Mouse (Mus musculus) lung, postnatal 10 days (tissue): ENCODE data around the gene Nog.

Experiments used
- DNase-seq: peaks from one replicate; pipeline ENCODE4 v3.0.0; 2021

Nog gene

DNA sequence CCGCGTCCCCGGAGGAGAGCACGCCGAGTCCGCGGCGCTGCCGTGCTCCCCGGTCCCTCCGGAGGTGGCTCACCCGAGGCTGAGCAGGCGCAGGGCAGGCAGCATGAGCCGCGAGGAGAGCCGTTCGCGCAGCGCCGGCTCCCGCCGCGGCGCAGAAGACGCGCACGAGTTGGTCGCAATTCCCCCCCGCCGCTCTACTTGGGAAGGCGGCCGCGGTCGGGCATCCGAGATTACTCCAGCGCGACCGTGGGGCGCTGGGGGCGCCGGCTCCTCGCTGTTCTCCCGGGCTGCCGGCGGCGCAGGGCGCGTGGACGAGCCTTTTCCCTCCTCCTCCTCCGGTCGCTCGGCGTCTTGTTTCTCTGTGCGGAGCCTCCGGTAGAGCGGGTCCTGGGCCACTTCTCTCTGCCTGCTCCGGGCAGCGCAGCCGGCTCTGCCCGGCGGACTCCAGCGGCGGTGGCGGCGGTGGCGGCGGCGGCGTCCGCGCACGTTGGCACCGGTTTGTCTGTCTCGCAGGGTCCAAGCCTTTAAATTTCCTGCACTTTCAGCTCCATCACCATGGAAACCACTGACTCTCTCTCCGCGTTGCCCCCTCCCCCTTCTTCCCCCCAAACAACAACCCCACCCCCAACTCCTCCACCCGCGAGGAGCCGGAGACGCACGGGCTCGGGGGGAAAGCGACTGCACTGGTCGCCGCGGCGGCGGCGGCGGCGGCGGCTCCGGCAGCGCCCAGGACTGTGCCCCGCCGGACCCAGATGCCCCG lies at the start of gene Nog:
Gene Nog (minus strand): TSS at position 277 of the 760 bp plus-strand sequence.
- peak; percentile 54 for DNase-seq

DNA sequence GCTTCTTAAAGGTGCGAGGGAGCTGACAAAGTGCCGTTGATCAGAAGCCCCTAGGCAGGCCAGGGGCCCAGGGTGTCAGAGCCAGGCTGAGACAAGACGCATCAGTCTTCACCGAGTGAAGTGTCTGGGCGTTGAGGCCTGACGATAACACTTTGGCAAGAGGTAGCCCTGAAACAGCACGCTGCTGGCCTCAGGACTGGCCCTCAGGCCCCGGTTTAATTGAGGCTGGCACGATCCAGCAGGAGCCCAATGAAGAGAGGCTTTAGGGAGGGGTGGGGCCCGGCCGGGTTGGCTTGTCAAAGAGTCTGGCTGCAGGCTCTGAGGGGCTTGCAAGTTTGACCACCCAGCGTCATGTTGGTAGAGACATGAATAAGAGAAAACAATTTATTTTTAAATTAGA lies 38.1 kb upstream of the Nog start:
- DNase-seq: peak; percentile 8

DNA sequence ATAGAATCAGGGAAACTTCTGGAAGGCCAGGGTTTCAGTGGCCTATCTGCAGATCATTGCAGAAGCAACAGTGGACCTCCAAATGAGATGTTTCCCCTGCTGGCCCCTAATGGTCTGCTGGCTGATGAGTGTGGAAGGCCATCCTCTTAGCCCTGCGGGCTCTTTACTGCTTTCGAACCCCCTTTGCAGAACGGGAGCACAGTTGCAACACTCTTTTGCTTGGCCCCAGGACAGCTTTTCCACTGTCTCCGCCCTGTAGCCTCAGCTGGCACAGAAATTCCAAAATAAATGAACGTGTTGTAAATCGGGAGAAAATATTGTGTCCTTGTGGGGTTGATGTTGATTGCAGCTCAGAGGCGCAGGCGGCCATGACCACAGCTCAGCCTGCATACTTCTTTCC lies 37.7 kb upstream of the Nog start:
- peak; percentile 26 for DNase-seq

DNA sequence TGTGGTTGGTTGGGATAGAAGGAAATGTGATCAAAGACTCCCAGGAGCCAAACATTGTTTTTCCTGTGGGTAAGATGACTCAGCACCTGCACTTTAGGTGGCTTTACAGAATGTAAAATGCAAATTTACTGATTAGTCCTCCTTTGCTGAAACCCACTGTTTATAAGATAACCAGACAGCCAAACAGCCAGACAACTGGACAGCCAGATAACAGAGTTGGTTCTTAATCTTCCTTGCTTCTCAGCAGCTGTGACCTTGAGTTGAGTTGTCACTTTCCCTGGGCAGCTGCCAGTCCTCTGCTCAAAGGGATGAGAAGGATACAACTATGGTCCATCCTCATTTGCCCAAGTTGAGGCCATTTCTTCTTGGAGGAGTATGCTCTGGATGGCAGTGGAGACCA lies 35.8 kb upstream of the Nog start:
- no peak for DNase-seq

DNA sequence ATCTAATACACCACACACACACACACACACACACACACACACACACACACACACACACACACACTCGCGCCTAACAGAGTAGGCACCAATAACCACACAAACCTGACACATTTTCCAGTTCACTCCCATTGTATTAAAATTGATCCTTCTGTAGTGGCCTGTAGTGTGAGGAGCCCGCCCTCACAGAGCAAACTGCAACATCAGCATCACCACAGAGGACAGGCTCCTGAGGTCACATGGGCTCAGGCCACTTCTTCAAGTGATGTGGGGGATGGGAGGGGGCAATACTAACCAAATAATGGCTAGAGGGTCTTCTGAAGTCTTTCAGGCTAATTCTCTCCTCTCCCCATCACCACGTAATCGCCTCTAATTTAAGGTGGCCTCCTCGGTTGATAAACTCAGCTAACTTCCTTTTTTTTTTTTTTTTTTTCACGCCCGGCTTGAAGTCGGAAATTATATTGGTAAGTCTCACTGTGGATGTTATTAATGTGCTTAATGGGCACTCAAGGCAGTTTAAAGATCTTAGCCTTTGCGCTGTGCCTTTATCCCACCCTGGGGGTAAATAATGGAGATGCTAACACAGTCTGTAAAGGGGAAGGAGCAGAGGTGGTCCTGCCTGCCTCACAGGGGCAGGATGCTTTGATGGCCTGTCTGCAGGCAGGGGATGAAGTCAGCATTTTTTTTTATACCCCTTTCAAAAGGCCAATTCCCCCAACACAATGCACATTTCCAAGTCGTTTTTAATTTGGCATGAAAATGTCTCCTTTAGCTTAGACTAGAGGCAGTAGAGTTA lies 25.2 kb upstream of the Nog start:
- DNase-seq: peak; percentile 36

DNA sequence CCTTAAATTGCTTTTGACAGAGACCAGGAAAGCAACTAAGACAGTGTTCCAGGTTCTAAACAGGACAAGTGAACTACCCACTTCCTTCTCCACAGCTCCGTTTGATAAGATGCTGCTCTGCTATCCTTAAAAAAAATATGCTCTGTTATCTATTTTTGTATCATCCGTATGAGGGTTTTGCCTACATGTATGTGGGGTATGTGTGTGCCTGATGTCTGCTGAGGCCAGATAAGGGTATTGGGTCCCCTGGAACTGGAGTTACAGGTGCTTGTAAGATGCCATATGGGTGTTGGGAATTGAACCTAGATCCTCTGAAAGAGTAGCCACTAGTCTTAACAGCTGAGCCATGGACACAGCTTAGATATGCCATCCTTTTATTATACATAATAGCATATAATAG lies 19.6 kb upstream of the Nog start:
- DNase-seq: no peak

DNA sequence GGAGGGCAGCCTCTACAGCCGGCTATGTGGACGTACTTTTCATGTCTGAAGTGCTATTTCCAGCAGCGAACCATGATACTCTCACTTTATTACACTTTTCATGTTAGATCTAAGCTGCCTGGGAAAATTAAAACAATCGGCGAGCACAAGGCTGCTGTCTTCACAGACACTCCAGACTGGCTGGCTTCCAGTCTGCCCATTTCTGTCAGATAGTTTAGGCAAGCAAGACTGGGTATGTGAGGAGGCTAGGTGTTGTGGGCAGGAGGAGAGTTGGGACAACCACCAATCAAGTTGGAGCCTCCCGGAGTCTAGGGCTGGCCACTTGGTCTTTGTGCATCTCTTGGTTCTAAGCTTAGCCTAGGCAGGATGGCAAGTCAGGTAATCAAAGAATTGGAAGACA lies 17.5 kb upstream of the Nog start:
- no peak for DNase-seq

DNA sequence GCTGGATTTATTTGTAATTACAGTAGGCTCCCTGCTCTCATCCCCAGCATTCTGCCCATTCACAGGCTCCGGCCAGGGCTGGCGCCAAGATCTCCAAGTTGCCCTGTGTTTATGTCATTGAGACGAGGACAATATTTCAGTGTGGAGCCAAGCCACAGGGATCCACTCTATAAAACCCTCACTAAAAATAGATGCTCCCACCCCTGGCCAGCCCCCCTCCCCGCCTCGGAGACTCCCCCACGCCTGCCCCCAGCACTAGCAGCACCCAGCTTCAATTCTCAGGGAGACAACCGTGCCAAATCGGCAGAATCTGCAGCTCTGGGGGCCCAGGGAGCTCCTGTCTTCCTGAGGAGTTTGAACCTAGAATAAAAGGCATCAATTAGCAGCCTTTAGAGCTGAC lies 16.2 kb upstream of the Nog start:
- peak; percentile 18 for DNase-seq

DNA sequence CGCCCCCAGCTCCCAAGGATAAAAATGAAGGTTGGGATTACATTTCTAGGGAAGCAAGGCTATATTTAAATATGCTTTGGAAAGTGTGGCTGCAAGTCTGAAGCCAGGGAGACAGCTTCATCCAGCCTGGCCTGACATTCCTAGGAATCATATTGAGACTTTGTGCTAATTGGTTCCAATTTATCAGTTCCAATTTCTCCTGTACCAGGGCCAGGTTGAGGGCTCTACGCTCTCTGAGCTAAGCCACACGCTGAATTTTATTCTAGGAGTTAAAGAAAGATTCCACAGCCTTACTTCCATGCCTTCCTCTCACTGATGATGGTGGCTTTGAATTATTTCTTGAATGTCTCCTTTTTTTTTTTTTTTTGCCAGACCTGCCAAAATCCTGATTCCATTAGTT lies 15.6 kb upstream of the Nog start:
- DNase-seq: no peak

DNA sequence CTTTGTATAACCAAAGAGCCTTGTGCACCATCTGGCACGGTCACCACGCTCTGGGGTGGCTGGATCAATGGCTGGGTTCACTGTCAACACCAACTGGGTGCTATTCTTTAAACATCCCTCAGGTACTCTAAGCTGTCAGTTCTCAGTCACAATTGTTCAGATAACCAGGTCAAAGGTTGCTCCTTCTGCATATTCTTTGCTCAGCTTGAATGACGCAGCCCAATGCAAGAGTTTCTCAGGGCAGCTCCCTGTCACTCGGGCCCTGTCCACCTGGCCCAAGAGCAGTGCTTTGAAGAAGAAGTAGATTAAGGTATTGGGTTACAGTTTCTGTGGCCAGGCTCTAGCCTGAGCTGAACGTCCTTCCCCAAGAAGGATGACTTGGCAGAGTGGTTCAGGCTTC lies 12.2 kb upstream of the Nog start:
- DNase-seq: no peak

DNA sequence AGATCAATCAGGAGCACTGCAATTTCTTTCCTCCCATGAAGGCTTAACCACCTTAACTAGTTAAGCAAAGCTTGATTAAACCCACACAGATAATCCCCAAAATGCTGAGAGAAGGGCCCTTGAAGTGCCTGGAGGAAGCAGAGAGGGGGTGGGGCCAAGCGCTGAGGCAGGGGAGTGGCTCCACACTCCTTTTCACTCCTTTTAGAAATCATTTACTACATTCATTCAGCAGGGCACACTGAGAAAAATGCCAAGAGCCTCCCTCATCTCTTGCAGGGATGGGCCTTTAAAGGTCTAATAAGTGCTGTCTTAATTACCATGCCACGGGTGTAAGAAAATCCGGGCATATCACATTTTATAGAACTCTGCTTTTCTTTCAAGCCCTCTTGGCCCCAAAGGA lies 10.2 kb upstream of the Nog start:
- peak; percentile 32 for DNase-seq

DNA sequence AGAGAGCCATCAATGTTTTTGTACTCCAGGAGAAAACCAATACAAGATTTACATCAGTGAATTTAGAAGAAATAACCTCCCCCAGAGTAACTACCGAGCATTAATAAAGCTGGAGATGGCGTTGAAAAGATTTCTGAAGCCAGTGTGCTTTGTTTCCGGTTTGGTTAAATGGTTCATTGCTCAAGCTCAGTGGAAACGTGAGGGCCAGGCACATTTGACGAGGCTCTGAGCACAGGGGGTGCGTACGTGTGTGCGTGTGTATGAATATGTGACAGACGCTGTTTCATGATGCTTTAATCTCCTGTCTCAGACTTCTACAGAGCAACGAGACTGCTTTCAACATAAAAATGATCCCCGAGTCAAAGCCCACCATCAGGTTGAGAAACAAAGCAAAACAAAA lies 8.1 kb upstream of the Nog start:
- no peak for DNase-seq

DNA sequence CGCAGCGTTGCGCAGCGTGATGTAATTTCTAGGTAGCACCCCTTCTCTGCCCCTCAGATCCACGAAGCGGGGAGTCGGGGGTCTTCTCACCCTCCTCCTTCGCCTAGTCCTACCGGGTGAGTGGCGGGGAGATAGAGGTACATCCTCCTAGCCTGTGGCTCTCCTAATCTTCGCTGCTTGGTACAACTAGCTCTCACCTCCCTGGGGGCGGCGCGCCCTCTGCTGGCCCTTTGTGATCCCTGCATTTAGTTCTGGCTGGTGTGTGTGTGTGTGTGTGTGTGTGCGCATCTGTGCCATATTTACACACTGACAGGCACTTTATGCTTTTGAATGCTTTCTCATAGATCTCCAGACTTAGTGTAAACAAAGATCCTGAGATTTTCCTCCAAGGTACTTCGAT lies 1.3 kb upstream of the Nog start:
- DNase-seq: peak; percentile 92

DNA sequence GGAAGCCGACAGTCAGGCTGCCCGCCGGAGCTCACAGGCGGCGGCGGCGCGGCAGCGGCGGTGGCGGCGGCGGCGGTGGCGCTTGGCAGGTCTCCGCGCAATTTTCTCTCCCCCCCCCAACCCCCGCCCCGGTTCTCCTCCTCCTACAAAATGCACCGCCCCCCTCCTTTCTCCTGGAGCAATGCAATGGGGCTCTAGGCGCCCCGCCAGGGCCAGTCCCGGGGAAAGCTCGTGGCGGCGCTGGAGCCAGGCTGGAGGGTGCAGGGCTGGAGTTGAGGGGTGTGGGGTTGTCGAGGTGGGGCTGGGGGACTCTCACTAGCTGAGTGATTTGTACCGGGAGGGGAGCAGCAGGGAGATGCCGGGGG lies 666 bp upstream of the Nog start:
- DNase-seq: peak; percentile 82

DNA sequence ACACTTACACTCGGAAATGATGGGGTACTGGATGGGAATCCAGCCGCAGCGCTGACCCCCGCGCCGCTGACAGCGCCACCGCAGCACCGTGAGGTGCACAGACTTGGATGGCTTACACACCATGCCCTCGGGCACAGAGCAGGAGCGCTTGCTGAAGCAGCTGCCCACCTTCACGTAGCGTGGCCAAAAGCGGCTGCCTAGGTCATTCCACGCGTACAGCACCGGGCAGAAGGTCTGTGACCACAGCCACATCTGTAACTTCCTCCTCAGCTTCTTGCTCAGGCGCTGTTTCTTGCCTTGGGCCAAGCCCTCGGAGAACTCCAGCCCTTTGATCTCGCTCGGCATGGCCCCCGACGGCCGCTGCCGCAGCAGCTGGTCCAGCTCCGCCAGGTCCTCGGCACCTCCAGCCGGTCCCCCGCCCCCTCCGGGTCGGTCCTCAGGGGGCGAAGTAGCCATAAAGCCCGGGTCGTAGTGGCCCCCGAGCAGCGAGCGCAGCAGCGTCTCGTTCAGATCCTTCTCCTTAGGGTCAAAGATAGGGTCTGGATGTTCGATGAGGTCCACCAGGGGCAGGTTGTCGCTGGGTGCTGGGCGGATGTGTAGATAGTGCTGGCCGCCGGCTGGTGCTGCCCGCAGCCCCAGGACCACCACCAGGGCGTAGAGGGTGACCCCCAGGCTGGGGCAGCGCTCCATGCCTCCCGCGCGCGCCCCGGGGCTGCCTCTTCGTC lies 639 bp downstream of the Nog start:
- DNase-seq: peak; percentile 29

DNA sequence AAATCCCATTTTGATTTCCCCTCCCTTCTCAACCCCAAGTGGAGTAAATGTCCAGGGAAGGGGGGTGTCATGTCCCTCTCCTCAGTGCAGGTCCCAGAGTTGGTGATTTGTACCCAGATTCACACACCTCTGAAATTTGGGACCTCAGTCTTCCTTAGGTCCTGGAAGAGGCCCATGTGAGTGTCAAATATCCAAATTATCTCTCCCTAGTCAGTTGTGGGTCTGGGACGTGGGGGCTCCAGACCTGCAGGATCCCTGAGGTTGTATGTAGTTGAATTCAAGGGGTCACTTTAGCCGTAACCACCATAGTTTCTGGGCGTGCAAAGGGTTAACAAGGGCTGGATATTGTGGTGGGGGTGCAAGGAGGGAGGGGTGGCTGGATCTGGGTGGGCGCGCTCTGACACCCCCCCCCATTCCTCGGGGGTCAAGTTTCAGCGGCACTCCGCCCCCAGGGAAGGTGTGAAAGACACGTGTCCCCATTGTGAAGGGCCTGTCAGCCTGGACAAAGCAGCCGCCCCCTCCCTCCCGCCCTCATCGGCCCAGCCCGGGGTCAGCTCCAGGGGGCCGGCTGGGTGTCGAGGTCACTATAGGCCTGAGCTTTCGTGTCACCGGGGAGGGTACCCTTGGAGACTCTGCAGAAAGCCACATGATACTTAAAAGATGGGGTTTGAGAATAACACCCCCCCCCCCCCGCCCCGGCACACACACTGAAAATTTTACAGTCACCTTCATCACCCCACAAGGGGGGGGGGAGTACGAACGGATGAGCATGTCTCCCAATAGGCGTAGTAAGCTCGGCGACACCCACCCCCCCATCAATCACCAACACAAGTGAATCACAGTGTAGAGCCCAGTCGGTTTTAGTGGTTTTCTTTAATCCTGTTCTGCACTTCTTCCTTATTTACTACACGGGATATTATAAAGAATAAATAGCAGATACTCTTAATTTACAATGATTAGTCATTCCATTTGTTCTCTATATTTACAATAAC lies 2.1 kb downstream of the Nog start:
- DNase-seq: peak; percentile 13

DNA sequence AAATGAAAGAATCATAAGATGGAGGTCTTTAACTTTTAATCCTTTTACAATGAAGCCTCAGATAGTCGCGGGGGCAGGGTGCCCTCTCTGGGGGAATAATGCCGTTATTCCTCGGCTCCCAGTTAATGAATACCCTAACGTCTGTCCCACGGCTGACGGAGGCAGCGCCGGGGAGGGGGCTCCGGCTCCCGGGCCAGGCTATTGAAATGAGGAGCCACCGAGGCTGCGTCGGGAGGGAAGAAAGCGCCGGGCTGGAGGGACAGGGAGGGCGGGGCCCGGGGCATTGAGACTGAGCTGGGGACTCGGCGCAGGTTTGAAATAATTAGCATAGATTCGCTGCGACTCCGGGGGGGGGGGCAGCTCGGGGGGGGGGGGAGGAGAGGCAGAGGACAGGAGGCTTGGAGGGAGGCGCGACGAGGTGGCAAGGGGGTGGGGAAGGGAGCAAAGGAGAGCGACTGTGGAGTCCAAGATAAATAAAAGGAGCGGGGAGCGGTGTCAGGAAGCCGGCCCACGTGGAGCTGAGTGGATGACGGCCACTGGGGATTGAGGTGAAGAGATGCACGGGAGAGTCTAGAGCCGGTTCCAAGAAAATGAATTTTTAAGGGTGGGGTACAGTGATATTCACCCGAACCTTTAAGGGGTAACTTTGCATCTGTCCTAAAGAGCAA lies 2.9 kb downstream of the Nog start:
- peak; percentile 29 for DNase-seq

DNA sequence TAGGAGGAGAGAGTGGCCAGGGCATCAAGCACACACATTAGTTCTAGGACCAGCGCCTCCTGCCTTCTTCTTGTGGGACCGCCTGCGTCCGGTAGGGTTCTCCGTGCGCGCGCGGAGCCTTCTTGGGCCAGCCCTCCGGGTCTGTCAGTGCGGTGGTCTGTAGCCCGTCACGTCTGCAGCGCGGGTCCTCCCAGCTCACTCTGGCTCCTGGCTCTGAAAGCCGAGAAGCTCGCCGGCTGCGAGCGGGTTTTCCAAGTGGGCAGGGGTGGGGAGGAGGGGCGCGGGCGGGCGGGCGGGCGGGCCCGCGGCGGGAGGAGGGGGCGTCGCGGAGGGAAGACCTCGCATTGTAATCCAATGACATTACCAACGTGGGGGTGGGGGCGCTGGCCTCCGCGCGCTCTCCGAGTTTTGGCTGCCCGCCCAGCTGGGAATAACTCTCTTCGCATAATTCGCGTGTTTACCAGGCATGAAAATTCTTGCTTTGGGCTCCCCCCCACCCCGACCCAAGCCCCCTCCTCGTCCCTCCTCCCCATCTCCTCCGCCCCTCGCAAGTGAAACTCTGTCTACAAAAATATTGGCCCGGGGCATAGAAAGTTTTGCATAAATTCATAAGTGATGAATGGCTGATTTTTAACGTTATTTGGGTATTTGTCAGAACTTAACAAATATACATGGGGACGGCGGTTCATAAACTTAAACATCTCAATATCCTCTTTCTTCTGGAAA lies 3.7 kb downstream of the Nog start:
- DNase-seq: peak; percentile 65

DNA sequence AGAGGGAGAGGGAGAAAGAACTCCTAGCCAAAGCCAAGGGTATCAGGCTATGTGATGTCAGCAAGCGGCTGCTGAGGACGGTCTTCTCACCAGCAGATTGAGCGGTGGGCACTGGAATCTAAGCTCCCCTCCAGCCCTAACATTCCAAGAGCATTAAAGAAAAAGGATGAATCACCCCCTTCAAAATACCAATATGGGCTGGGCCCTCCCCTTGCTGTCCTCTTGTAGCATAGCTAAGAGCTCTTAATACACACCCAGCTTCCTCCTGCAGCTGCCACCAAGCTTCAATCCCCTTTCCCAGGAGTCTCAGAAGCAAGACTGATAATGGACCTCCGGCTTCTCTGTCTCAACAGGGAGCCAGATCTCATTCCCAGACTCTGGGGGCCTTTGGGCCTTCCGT lies 4.6 kb downstream of the Nog start:
- no peak for DNase-seq

DNA sequence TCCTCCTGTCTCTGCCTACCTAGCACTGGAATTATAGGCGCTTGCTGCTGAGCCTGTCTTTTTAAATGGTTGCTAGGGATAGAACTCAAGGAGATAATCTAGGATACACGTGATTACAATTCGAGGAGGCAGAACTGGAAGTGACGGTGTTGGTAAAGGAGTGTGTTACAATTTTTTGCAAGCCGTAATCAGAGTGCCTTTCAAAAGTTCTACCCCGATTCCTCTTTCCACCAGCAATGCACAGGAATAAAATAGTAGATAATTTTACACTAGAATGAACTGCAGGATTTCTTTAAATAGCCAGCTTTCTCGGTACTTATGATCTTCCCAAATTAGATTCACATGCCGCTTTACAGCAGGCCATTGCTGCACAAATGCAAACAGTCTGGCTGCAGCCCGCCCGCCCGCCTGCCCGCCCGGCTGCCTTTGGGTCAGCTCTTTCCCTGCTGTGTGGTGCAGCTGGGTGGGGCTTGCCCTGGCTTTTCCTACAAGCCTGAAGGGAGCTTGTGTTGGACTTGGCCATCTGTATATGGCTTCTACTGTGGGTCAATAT lies 32.2 kb downstream of the Nog start:
- no peak for DNase-seq

DNA sequence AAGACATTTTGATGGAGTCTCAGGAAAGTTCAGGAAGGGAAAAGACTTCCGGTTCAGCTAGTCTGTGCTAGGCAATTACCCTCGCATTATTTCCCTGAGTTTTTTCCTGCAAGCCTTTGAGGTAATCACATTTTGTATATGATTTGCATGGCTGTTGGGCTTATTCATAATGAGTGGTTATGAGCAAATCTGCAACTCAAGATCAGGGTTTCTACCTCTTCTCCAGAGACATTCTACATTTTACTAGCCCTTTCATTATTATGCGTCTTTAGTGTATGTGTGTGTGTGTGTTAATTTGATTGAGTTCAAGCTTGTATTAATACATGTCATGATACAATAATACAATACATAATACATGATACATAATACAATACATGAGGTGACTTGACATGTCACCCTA lies 34.6 kb downstream of the Nog start:
- DNase-seq: no peak
